9 mouse cellular contexts compared by ENCODE assay signal in genomic region chr5:119680329-119681010, GRCm38 (mm10). TPM values are rescaled to one million over a fixed set of nuclear protein-coding genes. Genes with fewer than 3 reads are reported as not detected.
DNase-seq lines count a peak whose midpoint lies in the region; ATAC-seq and TF ChIP-seq lines count a peak whose summit lies in the region.
"Had no signal": no experiment of that assay in that cellular context is flagged by ENCODE, and none has a peak within 500 bp of the region (broad histone marks: within the 10 kb centered on the region; RNA-seq: fewer than 3 reads in every experiment).

No protein-coding gene starts in this region.

- intact Hi-C loops in gastrocnemius, adult 2 months (cut with DNase I), result no loop called here
- intact Hi-C loops in gastrocnemius, postnatal 36 days (cut with DNase I), result no loop called here

- peak overlapping the region; percentile 70 for H3K4me2 ChIP-seq in limb, embryonic 11.5 days (ENCODE audit: low read depth, severe bottlenecking)
- H3K4me2 ChIP-seq in stomach, embryonic 14.5 days (replicated peaks; ENCODE audit: low read depth, low read length), result peak overlapping the region; percentile 25

- TF ChIP-seq POLR2A in testis, adult 2 months (IDR thresholded peaks at IDR 0.05; ENCODE audit: control insufficient read depth, low read depth, low read length), result no peak
- no peak for TF ChIP-seq POLR2A in thymus, adult 2 months (IDR thresholded peaks at IDR 0.05; ENCODE audit: control insufficient read depth, extremely low read depth, insufficient read depth, low read length, poor library complexity)

- H3K4me1 ChIP-seq in testis, adult 2 months (ENCODE audit: control insufficient read depth, insufficient read depth, low read length), result peaks cover 7% of the 10 kb centered on the region
- peaks cover 17% of the 10 kb centered on the region for H3K4me1 ChIP-seq in limb, embryonic 11.5 days (ENCODE audit: control insufficient read depth, insufficient read depth, low read length)
- H3K4me1 ChIP-seq in stomach, embryonic 14.5 days (ENCODE audit: control insufficient read depth, insufficient read depth, low read length), result no peaks in the 10 kb centered on the region
- no peaks in the 10 kb centered on the region for H3K4me1 ChIP-seq in thymus, adult 2 months (replicated peaks; ENCODE audit: control insufficient read depth, insufficient read depth, low read length)

- H3K9me3 ChIP-seq in limb, embryonic 11.5 days (ENCODE audit: control insufficient read depth, low read length), result no peaks in the 10 kb centered on the region
- H3K9me3 ChIP-seq in stomach, embryonic 14.5 days (ENCODE audit: control insufficient read depth, low read depth, low read length), result no peaks in the 10 kb centered on the region

- TF ChIP-seq CTCF in gastrocnemius, adult 2 months (IDR thresholded peaks at IDR 0.05), result no peak
- no peak for TF ChIP-seq CTCF in testis, adult 2 months (IDR thresholded peaks at IDR 0.05; ENCODE audit: control insufficient read depth, insufficient read depth, insufficient replicate concordance, low read depth, low read length)
- no peak for TF ChIP-seq CTCF in thymus, adult 2 months (IDR thresholded peaks at IDR 0.05; ENCODE audit: borderline replicate concordance, control insufficient read depth, extremely low read depth, insufficient read depth, low read length, poor library complexity)

- peaks cover 3% of the 10 kb centered on the region for H3K27me3 ChIP-seq in testis, adult 2 months (ENCODE audit: control insufficient read depth, insufficient read depth, low read length)
- H3K27me3 ChIP-seq in limb, embryonic 11.5 days (ENCODE audit: control insufficient read depth, insufficient read depth, low read length), result peaks cover 65% of the 10 kb centered on the region
- H3K27me3 ChIP-seq in stomach, embryonic 14.5 days (ENCODE audit: control insufficient read depth, insufficient read depth, low read length), result peaks cover 40% of the 10 kb centered on the region
- peaks cover 13% of the 10 kb centered on the region; the same call in 1 of the 2 replicates for H3K27me3 ChIP-seq in thymus, adult 2 months (ENCODE audit: control insufficient read depth, insufficient read depth, low read length)
- H3K27me3 ChIP-seq: CH12.LX had no signal

- H3K9ac ChIP-seq in limb, embryonic 11.5 days (ENCODE audit: low read length), result peak overlapping the region; percentile 59
- 0 out of 2 replicates have a peak overlapping the region, but pooled peaks have one; percentile 11 for H3K9ac ChIP-seq in stomach, embryonic 14.5 days (replicated peaks; ENCODE audit: low read depth, low read length)

- H3K27ac ChIP-seq in gastrocnemius, adult 2 months, result peak overlapping the region; percentile 28
- H3K27ac ChIP-seq in testis, adult 2 months (ENCODE audit: control insufficient read depth, insufficient read depth, low read depth, low read length), result no peak overlapping the region
- H3K27ac ChIP-seq in limb, embryonic 11.5 days (replicated peaks; ENCODE audit: low read depth, low read length), result peak overlapping the region; percentile 76
- peak overlapping the region; percentile 29; the same call in 1 of the 2 replicates for H3K27ac ChIP-seq in stomach, embryonic 14.5 days (ENCODE audit: low read length)
- no peak overlapping the region for H3K27ac ChIP-seq in thymus, adult 2 months (ENCODE audit: control insufficient read depth, insufficient read depth, low read length)

- DNase-seq in gastrocnemius, adult 2 months, result peak; percentile 41
- DNase-seq in gastrocnemius, postnatal 36 days, result no peak
- no peak for DNase-seq in testis, postnatal 10 days (ENCODE audit: low spot score)
- DNase-seq in limb, embryonic 11.5 days (ENCODE audit: low spot score), result peak; percentile 69
- no peak for DNase-seq in adipocyte (ENCODE audit: low spot score)
- no peak for DNase-seq in thymus, adult 2 months

- 6% methylated on average over 62 of the region's 62 CpGs for WGBS in limb, embryonic 11.5 days
- WGBS in stomach, embryonic 14.5 days, result 18% methylated on average over 58 of the region's 62 CpGs
- 8% methylated on average over 62 of the region's 62 CpGs for WGBS in thymus, adult 2 months

- H3K4me3 ChIP-seq in gastrocnemius, adult 2 months, result peak overlapping the region; percentile 53
- H3K4me3 ChIP-seq in testis, adult 2 months (ENCODE audit: control insufficient read depth, low read depth, low read length), result peak overlapping the region; percentile 24
- H3K4me3 ChIP-seq in limb, embryonic 11.5 days (ENCODE audit: low read depth, low read length), result peak overlapping the region; percentile 31
- H3K4me3 ChIP-seq in stomach, embryonic 14.5 days (ENCODE audit: low read depth, low read length), result peak overlapping the region; percentile 11; the same call in 1 of the 2 replicates
- no peak overlapping the region for H3K4me3 ChIP-seq in thymus, adult 2 months (ENCODE audit: control insufficient read depth, insufficient read depth, low read length)

- 0 out of 2 replicates have a peak, but pooled peaks have one; percentile 11 for ATAC-seq in limb, embryonic 11.5 days (ENCODE audit: insufficient number of reproducible peaks, low FRiP score, low TSS enrichment, low read depth)
- ATAC-seq in stomach, embryonic 14.5 days (ENCODE audit: insufficient number of reproducible peaks, insufficient read depth, low FRiP score, low read depth), result no peak

- H3K36me3 ChIP-seq in testis, adult 2 months (ENCODE audit: control insufficient read depth, insufficient read depth, low read length), result no peaks in the 10 kb centered on the region
- H3K36me3 ChIP-seq in limb, embryonic 11.5 days (ENCODE audit: control insufficient read depth, insufficient read depth, low read length), result peaks cover 9% of the 10 kb centered on the region; the same call in 1 of the 2 replicates
- H3K36me3 ChIP-seq in stomach, embryonic 14.5 days (ENCODE audit: control insufficient read depth, insufficient read depth, low read length), result 0 out of 2 replicates have a peak, but pooled peaks cover 3% of the 10 kb centered on the region
- H3K36me3 ChIP-seq in thymus, adult 2 months (ENCODE audit: control insufficient read depth, insufficient read depth, low read length), result no peaks in the 10 kb centered on the region

RNA-seq across cellular contexts. Expression of gene Tbx3, which starts 10.0 kb away (rescaled TPM):
- total RNA-seq in gastrocnemius, adult 2 months (2021), result 1 to 10 TPM; 3.9 to 7.7 TPM
- total RNA-seq in gastrocnemius, postnatal 36 days (2021), result 1 to 10 TPM; 2.6 to 4.4 TPM
- polyA plus RNA-seq in testis, adult 2 months (2012; rRNA removed), result 0.52 and 1.7 TPM in 2 replicates
- 42.6 and 52.2 TPM in 2 replicates for polyA plus RNA-seq in limb, embryonic 11.5 days (2014; fragmentation: Nextera tagmentation; extraction: Ambion mirVana)
- polyA plus RNA-seq in stomach, embryonic 14.5 days (2014; fragmentation: Nextera tagmentation; extraction: Ambion mirVana), result 20.4 and 20.6 TPM in 2 replicates
- 2.1 and 3.2 TPM in 2 replicates for polyA plus RNA-seq in thymus, adult 2 months (2012; rRNA removed)
- total RNA-seq: CH12.LX had no signal

Comparison
In these comparisons a context has a peak if more than half of its experiments do, and no peak if none do; other contexts are left out.
1. DNase-seq: peak in gastrocnemius, adult 2 months (single experiment) and limb, embryonic 11.5 days (single experiment); none in gastrocnemius, postnatal 36 days (0 of 2), testis, postnatal 10 days (single experiment), adipocyte (single experiment) and thymus, adult 2 months (single experiment).
2. H3K27ac ChIP-seq: peak in gastrocnemius, adult 2 months (single experiment), limb, embryonic 11.5 days (single experiment) and stomach, embryonic 14.5 days (single experiment); none in testis, adult 2 months (single experiment) and thymus, adult 2 months (single experiment).